Mouse (Mus musculus) urinary bladder, adult 2 months (tissue): ENCODE measurements around the gene Tprn. TPM values are rescaled to one million over a fixed set of nuclear protein-coding genes. Genes with fewer than 3 reads are reported as not detected.

ENCODE experiments used
- DNase-seq: peaks from one replicate; pipeline ENCODE4 v3.0.0; 2022; ENCODE audit warnings: low spot score
- polyA plus RNA-seq: library from polyadenylated mRNA; depleted of rRNA; stranded (reverse); fragments of >200 nt; gene quantifications from 2 replicates; pipeline ENCODE4 v1.2.3, GENCODE M21; 2012; rRNA removed

Gene Tprn
- 8.0 and 13.6 TPM in 2 replicates for polyA plus RNA-seq

DNA sequence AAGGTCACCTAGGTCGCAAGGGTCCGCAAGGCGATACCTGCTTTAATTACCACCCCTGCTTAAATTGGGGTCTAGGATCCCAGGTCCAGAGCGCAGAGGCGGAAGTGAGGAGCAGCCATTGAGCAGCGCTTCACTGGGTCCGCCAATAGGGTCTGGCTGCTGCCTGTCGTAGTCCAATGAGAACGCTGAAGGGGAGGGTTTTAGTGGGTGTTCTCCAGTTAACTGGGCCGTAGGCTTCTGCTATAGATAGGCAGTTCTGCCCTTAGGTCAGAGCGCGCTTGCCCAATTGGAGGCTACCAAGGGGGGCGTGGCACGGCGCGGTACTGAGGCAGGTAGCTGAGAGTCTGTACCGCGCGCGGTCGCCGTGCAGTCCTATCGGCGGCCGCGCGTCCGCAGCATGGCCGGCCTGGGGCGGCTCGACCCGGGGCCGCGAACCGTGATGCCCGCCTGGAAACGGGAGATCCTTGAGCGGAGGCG lies at the start of gene Tprn:
Tprn (plus strand) TSS at position 328 of the 477 bp plus-strand sequence.
- peak; percentile 82 for DNase-seq

DNA sequence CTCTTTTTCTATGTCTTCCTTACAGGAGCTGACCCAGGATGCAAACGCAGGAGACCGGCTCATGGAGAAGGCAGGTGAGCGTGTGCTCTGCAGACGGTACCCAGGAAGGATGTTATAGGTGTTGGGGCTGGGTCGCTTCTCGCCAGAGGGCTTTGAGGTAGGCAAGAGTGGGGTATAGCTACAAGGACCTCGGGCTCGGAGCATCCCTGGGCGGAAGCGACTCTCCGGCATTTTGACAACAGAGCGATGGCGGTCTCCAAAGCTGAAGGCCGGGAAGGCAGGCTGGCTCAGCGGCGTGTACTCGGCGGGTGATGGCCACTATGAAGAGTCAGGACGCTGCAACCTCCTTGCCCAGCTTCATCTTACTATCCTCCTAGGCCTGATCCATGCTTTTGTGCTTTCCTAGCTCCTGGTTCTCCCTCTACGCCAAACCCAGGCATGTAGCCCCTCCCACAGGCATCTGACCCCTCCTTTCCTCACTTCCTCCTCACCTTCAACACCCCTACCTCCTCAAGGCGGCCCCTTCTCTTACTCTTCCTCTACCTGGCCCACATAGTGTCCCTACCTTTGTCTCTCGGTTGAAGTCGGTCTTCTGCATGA lies 49.1 kb upstream of the Tprn start:
- DNase-seq = no peak

DNA sequence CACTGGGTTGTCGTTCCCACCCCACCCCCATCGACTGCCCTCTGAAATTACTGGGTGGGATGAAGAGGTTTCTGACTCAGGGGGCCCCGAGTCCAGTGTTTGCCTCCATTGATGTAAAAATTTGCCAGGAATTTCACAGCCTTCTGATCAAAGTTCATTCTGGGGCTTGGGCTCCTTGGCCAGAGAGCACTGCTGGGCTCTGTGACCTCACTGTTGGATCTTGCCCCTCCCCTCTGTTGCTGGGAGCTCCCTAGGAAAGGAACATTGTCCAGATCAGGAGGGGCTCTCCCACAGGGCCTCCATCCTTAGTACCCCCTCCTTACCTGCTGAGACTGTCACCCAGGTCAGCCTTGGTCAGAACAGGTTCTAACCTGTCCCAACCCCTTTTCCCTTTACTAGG lies 48.0 kb upstream of the Tprn start, which contains the start of gene Stpg3:
Stpg3 (minus strand) TSS at position 194 of the 400 bp plus-strand sequence.
- DNase-seq = no peak

DNA sequence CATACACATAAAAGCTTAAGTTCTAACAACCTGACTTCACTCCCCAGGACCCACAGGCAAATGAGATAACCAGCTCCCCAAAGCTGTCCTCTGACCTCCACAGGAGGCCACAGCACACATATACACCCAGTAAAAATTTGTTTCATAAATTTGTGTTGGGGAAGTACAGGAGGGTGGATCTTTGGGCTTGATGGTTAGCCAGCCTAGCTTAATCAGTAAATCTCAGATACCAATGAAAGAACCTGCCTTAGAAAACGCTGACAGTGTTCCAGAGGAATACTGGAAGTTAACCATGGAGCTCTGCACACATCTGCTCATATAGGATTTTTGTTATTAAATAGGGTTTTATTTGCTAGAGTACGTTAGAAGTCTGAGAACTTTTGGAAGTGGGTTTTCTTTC lies 44.8 kb upstream of the Tprn start:
- DNase-seq = no peak

DNA sequence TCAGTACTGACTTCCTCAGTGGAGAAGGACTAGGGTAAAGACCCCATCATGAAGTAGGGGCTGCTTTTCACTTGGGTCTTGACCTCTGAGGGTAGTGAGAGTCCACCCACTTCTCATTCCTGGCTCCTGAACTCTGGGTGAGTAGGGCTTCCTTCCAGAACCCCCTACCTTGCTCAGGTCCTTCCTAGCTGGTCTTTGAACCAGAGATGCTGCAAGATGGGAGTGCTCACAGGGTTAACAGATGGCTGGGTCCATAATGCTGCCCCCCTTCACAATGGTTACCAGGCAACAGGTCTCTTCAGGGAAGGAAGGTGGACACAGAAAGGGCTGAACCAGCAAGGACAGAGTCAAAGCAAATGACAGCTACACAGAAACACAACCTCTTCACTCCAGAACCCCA lies 44.0 kb upstream of the Tprn start, which contains the start of gene Fam166a:
Fam166a (plus strand) TSS at position 301 of the 400 bp plus-strand sequence.
- no peak for DNase-seq

DNA sequence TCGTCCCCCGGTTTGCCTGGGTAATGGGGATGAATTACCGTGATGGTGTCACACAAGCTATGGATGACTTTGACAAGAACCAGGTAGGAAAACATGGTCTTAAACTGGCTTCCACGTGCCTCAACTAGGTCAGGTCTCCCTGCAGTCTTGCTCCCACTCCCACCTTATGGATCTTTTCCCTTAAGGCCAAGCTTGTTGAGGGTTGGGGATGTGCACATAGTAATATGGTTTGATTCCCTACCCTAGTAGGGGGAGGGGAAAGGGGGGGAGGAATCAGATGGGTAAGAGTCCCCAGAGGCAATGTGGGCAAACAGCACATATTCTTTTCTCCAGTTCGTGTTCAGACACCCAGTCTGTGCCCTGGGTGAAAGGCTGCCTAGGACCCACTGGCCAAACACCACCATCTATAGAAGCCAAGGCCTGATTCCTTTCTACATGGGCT lies 41.1 kb upstream of the Tprn start:
- no peak for DNase-seq

DNA sequence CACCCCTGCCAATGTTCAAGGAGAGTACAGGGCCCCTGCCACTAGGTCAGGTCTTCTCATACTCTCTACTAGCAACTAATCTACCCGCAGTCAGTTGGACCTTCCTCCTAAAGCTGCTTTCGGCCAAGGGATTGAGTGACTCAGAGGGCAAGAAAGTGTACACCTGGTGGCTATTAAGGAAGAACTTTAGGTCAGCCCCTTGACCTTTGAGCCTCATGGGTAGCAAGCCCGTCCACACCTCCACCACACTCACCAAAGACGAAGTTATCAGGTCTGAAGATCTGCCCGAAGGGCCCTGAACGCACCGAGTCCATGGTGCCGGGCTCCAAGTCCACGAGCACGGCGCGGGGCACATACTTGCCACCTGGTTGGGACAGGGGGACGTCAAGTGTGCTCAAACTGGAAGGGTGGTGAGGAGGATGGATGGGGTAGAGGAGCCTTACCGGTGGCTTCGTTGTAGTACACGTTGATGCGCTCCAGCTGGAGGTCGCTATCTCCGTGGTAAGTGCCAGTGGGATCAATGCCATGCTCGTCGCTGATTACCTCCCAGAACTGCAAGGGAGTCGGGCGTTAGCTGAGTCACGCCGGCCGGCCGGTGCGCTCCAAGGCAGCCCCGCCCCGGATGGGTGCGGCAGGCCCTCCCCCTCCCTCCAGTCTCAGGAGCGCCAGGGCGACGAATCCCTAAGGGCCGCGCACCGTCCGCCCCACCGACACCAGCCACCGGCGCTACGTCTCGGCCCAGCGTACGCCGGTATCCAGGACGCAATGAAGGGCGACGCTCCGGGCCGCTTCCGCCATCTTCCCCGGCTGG lies 38.5 kb upstream of the Tprn start:
- peak; percentile 87 for DNase-seq

DNA sequence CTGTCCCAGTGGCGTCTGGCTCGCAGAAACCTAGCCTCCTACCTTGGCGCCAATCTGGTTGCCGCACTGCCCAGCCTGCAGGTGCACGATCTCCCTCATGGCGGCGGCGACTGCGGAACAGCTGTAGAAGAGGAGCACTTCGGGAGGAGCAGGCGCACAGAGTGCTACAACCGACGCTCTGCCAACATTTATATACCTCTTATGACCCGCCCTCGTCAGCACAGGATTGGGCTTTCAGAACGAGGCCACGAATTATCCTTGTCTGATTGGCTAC lies 38.0 kb upstream of the Tprn start, which contains the start of gene Tubb4b:
Tubb4b (minus strand) TSS at position 211 of the 274 bp plus-strand sequence.
- DNase-seq = no peak

DNA sequence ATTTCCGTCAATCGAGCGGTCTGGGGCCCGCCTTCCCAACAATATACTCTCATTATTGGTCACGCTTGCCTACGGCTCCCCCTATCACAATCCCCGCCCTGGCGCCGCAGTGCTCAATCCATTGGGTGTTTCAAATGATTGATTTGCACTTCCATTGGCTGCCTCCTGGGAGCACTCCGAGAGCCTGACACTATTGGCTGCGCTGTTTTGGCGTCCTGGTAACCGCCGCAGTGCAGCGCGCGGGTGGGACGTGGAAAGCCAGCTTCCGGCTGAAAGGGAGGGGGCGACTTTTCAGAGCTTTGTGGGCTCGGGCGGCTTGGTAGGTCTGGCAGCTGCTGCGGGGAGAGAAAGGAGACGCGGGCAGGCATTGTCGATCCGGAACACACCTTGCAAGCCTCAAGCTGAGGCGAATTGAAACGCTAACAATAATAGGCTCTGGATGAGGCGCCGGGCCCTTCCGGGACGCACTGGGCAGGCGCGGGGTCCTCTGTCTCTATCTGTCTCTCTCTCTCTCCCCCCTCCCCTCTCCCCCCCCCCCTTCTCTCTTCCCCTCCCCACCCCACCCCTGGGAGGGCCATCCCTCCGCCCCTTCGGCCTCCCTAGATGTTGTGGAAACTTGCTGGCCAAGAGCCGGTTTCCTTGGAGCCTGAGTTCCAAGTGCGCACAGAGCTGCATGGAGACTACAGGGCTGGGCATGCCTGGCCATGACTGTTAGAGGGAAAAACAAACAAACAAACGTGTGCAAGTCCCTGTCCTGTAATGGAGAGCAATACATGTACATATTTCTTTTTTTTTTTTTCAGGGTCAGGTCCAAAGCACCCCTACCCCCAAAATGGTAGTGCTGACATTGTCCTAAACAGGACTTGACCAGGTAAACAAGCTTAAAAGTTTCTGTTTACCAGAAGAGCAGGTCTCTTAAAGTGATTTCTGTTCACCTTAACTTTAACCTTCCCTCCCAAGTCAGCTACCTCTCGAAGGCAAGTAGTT lies 37.4 kb upstream of the Tprn start:
- DNase-seq = peak; percentile 89

DNA sequence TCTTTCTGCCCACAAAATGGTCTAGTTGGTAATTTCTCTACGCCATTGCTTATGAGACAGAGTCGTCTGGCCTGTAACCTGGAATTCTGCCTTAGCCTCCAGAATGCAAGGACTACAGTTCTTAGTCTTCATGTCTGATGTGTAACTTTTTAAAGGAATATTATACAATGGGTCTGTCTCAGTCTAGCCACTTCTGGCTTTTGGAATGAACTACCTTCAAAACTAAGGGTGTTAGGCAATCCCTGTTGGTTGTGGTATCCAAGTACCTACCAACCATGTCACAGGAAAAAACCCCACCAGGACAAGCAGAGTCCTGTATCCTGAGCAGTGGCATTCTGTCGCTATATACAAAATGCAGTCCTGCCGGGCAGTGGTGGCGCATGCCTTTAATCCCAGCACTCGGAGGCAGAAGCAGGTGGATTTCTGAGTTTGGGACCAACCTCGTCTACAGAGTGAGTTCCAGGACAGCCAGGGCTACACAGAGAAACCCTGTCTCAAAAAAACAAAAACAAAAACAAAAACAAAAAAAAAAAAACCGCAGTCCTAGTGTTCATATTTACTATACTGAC lies 36.5 kb upstream of the Tprn start:
- no peak for DNase-seq

DNA sequence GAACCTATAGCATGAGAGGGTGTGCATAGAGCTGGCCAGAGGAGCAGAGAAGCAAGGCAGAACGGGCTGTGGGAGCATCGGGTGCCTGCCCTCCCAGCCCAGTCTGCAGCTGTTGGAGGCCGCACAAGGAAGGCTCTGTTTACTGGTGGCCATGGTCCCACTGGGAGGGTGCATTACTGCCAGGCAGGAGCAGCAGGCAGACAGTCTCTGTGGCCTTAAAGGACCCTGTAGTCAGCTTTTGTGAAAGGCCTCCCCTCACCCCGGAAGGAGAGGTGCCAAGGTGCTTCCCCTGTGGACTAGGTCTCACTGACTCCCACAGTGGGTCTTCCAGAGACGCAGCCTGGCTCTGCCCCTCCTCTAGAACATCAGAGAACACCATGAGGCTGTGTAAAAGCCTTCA lies 35.6 kb upstream of the Tprn start:
- no peak for DNase-seq

DNA sequence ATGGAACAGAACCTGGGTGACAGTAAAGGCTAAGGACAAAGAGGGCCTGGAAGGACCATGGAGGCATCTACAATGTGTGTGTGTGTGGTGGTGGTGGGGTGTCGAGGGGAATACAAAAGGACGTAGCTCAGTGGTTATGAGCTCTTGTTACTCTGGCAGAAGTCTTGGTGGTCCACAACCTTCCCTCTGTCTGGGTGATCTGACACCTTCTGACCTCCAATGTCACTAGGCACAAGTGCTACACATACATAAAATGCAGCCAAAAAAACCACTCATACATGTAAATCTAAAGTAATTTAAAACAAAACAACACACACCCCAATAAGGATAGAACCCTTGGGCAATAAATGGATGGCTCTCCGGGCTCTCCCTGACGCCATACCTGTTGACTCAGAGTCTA lies 35.0 kb upstream of the Tprn start:
- no peak for DNase-seq

DNA sequence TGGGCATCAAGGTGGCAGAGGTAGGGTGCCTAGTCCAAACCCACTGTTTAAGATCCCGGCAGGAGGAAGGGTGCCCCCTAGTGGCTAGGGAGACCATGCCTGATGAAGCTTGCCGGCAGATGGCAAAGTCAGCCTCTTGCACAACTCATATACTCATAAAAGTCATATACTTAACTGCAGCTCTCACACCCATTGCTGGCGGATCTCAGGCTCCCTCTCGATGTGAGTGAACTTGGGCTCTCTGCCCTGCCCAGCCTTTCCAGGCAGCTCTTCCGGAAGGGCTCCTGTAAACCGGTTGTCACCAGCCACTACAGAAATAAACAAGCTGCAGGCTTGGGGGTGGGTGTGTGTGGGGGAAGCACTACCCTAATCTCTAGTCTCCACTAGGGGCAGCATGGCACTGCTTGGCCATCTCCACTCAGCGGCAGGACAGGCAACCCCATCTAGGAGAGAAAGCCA lies 34.0 kb upstream of the Tprn start:
- peak; percentile 74 for DNase-seq

DNA sequence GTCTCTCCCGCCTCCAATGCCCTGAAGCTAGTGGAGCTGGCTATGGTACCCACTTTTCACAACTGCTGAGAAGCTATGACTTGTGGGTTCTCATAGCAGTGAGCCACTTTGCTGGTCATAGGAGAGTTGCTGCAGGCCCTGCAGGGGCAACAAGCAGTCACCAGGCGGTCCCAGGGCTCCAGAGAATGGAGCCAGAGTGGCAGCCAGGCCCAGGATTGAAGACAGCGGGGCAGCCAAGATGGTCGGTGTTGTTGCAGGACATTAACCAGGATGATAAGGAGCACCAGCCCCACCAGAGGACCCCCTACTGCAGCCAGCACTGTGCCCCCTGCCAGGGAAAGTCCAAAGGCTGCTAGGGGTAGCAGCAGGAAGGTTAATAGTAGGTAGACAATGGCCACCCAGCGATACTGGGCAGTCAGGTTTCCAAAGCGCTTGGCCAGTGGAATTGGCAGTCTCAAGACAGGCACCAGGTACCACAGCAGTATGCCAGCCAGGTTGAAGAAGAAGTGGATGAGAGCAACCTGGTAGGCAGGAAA lies 33.4 kb upstream of the Tprn start:
- no peak for DNase-seq

DNA sequence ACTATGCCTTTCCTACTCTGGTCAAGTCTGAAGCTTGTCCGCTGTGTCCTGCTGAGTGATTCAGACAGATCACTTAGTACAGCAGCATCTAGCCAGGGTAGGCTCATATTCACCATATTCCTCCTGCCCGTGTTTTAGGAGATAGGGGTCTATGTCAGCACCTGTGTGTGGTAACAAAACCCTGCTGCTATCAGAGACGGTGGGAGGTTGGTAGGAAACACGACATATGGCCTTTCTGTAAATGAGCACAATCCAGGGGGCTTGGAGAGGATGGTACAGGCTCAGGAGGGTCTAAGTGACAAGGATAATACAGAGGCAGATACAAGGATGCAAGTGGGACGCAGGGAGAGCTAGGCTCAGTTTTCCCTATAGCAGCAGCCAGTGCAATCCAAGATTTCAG lies 32.8 kb upstream of the Tprn start:
- no peak for DNase-seq

DNA sequence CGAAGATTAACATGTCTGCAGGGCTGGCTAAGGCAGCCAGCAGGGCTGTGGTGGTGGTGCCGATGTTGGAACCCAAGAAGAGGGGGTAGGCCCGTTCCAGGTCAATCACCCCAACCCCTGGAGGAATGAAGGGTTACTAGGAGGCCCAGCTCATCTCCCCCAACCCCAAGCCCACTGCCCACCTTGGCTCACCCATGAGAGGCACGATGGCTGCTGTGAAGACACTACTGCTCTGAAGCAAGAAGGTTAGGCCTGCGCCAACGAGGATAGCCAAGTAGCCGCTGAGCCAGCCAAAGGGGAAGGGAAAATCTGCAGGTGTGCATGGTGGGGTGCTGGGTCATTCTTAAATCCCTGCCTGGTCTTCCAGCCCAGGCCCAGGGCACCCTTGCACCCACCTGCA lies 31.8 kb upstream of the Tprn start:
- no peak for DNase-seq

DNA sequence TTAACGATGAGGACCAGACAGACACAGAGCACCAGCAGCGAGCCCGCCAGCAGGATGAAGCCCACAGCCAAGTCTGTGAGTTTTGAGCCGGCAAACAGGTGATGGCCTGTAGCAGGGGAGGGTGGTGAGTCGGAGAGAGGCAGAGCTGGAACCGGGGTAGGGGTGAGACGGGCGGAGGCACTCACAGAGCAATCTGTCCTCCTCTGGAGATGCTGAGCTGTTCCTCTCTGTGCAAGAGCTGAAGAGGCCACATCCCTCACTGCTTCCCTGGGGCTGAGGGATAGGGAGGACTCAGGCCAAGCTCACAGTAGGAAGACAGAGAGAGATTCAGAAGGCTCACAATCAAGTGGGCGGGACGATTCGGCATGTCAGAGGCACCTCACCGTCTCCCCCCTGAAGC lies 31.4 kb upstream of the Tprn start:
- DNase-seq = no peak

DNA sequence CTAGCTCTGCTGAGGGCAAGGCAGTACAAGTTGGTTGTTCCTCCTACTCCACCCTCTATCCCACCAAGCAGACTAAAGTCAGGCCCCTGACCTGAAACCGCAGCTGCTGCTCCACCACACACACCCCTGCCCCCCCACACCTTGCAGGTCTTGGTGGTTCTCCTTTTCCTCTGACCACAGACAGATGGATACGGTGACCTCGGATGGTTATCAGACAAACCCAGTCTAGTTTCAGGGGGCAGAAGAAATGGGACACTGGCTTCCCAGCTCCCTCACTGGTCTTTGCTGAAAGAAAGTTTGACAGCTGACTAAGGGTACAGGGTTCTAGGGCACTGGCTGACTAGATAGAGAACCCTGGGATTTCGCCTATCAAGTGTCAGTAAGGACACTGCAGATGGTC lies 29.0 kb upstream of the Tprn start:
- DNase-seq = no peak

DNA sequence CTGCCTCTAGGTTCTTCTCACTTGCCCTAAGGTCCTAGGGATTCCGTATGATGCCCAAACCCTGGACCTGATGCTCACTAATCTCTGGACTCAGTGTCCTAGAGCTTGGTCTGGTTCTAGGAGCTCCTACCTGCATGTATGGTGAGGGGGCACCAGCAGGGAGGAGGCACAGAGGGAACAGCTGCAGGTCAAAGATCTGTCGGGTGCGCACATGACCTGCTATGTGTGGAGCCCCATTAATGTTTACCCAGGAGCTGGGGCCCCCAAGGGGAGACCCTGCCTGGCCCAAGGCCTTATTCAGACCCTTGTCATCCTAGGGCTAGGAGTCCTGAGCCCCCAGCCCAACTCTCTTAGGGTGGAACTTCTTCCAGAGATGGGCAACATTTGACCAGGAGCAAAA lies 28.4 kb upstream of the Tprn start, which contains the start of gene Slc34a3:
Slc34a3 (minus strand) TSS at position 315 of the 400 bp plus-strand sequence.
- DNase-seq = no peak

DNA sequence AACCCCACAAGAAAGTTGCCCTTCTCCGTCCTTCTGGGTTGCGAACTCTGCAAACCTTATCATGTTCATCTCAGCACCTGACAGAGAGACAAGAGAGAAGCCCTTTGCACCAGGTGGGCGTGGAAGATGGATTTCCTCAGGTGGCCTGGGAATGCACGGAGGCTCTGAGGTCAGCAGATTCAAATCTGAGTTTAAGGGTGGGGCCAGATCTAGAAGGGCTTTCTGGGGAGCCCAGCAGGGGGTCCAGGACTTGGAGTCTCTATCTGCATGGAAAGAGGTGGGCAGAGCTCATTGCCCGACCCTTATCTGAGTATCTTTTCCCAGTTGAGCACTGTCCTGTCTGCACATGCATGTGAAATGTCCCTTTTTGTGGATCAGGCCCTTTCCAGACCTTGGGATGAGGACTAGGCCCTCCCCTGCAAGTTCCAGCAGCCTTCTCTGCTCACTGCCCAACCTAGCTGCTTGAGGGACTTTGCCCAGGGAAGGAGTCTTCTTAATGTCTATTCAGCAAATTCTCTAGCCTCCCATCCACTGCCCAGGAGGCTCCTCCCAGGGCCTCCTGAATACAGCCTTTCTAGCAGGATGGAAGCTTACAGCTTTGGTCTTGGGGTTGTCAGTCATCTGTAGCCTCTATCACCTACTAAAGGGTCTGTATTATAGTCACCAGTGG lies 27.7 kb upstream of the Tprn start:
- no peak for DNase-seq

DNA sequence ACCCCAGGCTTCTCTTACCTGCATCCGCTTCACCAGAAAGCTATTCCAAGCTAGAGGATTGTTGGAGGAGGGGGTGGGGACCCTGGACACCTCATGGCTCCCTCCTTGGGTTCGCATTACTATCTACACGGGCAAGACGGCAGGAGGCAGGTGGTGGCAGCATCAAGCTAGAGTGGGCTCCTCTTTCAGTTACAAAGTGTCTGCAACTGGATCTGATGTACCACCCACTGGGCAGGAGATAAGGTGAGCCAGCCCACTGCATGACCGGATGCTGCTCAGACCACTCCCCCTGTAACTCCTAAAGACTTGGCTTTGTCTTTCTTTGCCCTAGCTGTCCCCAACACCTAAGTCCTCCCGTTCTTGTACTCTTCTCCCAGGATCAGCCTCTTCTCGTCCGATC lies 25.8 kb upstream of the Tprn start, which contains the start of gene Rnf224:
Rnf224 (minus strand) TSS at position 174 of the 400 bp plus-strand sequence.
- no peak for DNase-seq
